Mouse (Mus musculus): ENCODE measurements around the gene Mapk12.

Gene Mapk12

DNA sequence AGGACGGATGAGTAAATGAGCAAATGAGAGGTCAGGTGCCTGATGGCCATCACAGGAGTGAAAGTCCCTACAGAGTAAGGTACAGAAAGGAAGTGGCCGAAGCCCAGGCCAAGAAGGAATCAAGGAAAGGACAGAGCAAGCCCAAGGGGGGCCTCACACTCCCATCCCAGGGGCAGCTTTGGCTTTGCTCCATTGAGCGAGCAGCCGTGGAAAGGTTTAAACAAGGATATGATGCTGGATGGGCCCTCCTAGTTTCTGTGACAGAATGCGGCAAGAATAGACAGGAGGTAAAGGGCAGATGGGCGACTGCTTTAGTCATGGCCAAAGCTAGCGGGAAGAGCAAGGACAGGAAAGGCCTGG is 2.5 kb downstream of the Mapk12 start:
- no peak for DNase-seq (ENCODE audit: inconsistent ontology term)

DNA sequence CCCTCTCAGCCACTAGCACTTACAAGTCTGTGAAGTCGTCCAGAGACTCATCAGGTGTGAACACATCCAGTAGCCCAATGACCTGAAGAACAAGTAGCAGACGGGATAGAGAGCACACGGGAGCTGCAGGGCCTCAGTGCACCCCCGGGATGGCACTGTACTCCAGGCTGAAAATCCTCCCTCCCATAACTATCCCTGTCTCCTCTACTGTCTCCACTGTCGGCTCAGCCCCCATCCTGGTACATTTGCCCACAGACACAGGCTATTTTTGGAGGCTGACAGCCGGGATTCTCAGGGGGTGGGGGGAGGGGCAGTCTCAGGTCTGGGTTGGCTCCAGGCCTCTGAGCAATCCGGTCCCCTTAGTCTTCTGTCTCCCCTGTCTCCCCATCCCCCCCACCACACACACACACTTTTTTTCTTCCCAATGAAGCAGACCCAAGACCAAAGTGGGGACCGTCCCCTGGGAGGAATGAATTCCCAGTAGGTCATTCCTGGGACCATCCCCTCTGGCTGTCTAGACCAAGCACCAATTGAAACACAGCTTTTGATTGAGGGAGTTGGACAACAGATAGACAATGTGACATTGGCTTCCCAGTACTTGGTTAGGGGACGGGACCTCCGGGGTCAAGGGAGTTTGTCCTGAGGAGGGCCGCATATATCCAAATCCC is 3.0 kb downstream of the Mapk12 start:
- no peak for DNase-seq (ENCODE audit: inconsistent ontology term)

DNA sequence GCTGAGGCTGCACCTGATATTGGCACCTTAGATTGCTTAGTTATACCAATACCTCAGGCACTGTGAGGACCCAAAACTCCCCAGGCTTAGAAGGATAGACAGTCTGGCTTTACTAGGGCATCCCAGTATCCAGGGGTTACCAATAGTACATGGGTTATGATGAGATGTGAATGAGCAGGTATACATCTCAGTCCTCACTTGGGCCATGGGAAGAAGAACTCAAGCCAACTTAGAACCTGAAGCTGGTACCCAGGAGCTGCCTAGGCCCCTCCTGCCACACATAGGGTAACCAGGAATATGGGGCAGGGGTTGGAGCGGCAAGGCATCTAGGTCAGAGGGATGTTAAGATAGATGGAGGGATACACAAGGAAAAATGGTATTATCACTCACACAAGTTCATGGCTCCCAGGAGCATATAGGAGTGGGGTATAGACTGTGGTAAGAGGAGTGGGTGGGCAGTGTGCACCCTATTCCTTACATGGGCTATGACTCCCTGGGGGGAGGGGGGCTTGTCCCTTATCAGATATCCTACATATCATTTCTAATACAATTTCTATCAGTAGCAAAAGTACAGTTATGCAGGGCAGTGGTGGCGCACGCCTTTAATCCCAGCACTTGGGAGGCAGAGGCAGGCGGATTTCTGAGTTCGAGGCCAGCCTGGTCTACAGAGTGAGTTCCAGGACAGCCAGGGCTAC is 3.9 kb downstream of the Mapk12 start:
- DNase-seq (ENCODE audit: inconsistent ontology term): no peak

DNA sequence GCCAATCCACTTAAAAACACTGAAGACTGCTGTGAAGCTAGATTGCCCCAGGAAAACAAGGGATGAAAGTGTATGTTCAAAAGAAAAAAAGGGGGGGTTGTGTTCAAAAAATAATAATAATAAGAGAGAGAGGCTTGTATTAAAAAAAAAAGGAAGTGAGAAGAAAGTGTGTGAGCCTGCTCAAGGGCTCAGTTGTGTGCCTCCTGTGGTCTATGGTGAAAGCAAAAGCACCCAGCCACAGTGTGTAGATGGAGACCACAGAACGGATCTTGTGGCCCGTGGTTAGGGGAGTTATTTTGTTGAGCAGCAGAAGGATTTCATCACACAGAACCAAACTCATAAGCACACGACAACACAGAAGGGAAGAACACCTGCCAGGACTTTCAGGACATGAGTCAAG is 9.2 kb downstream of the Mapk12 start:
- no peak for DNase-seq (ENCODE audit: inconsistent ontology term)

DNA sequence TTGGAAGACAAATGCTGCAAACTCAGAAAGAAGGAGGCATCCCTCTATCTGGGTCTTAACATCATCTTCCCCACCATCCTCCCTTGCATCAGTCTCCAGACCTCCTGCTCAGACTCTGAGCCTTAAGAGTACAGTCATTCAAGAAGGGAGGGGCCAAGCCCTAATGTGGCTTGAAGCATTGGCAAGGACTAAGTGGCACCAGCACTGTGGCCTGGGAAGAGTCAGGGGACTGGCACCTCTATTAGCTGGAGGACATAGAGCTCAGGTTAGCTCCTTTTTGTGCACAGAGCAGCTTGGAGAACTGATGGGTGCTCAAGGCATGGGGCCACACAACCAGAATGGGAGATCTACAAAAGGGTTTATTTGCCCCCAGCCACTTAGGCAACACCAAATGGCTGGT is 10.3 kb downstream of the Mapk12 start:
- DNase-seq (ENCODE audit: inconsistent ontology term): no peak

DNA sequence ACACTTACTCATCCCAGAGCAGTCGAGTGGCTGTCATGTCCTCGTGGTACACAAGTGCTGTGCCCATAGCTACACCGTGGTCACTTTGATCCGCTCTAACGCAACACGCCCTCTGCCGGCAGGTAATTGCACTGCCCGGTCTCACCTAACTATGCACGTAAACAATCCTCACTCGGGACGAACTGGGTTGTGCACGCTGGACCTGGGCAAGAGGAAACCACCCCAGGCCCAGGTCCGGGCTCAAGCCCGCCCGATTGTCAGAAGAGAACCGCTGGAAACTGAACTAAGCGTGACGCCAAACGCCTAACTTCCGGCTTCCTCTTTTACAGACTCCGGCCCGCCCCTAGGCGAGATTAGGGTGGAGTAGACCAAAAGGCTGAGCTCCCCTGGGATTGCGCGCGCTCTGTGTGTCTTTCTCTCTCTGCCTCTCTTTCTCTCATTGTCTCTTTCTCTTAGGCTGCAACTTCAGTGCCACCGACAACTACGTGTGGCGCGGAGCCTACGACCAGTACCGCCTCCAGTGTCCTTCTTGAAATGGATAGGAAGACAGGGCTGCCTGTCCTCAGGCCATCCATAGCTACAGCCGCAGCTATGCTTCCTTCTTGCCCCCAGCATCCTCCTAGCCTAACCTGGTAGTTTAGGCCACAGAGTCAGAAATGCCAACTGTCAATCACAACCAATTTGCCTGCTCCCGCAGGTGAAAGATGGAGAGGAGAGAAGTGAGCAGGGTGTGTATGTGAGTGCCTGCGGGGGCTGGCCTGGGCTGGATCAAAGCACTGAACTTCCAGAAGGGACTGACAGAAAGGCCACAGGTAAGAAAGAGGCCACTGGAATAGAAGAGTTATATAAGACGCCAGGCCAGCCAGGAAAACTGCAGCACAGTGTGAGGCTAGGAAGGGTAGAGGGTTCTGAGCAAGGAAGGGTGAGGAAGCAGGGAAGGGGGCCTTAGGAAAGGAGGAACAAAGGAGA is 11.8 kb downstream of the Mapk12 start, which contains the start of gene Hdac10:
Hdac10 (minus strand) TSS at position 319 of the 969 bp plus-strand sequence.
- DNase-seq (ENCODE audit: inconsistent ontology term): peak; percentile 79

DNA sequence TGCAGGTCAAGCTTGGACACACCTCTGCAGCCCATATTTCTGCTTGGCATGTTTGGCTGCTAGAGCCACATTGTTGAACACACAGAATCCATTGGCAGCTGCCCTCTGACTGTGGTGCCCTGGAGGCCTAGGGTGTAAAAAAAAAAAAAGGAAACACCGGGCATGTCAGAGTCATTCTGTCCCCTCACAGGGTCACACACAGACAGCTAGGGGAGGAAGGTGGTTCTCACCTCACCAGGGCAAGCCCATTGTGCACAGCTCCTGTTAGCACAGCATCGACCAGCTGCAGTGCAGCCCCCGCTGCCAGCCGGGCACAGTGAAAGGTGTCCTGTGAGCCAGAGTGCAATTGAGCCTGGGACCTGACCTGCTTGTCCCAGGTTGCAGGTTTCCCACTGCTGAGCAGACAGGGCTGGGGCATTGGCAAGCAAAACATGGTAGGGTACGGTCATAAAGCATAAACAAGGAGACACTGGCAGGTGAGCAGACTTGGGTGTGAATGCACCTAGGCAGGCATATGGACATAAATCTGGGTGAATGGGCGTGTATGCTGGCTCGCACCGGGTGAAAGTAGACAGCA is 13.1 kb downstream of the Mapk12 start:
- DNase-seq (ENCODE audit: inconsistent ontology term): no peak

DNA sequence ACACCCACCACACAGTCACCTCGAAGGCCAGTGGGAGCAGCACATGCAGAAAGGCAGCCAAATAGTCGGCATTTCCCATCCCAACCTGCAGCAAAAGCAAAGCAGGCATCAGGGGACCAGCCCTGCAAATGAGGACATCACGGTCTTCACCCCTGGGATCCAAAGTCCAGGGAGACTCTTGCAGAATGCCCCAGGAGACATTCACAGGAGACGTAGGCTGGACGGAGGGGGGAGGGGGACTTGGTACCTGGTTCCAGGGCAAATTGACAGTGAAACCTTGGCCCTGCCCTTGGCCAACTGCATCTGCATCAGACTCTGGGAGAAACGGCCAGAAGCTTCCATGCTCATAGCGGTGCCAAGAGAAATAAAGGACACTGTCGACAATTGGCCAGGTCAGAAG is 13.9 kb downstream of the Mapk12 start:
- no peak for DNase-seq (ENCODE audit: inconsistent ontology term)

DNA sequence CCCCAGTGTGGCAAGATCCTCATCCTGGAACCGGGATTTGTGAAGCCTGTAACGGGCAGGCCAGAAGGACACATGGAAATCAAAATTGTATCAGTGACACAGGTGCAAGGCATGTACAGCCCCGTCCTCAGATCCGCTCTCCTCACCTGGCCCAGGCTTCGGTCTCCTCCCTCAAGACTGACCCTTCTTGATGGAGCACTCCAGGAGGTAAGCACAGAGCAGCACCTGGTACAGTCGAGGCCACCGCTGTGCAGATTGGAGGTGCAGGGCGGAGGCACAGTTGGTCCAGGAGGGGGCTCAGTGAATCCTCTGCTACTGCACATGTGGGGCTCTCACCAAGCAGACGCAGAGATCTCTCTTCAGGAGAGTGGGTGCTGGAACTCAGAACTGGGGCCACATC is 15.2 kb downstream of the Mapk12 start:
- no peak for DNase-seq (ENCODE audit: inconsistent ontology term)

DNA sequence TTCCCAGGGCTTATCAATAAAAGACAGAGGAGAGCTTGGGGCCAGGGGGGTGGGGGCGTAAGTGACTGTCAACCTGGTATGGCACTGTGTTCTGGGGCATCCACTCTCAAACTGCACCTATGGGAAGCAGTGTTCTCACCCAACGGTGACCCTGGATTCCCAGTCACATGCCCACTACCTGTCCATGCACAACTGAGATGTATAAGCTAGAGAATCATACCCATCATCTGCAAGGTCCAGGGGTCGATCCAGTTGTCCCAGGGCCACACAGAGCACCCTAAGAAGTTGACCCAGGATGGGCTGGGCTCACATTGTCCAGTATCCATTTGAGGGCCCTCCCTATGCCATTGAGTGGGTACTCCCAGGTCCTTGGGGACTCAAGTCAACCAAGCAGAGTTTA is 16.2 kb downstream of the Mapk12 start:
- DNase-seq (ENCODE audit: inconsistent ontology term): no peak

DNA sequence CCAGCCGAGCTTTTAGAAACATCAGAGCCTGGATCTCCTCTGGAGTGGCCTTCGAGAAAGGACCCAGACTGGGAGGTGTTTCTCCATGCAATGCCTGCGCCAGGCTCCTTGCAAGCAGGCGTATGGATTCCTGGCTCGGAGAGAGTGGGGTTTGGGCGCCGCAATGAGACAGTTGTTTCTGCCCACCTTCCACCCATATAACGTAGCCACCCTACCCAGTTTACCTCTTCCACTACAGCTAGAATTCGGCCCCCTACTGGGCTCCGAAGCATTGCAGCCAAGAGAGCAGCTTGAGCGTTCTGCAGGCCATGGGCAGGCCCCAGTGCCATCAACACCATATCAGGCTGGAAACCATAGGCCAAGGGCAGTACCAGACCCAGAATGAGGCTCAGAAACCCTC is 16.9 kb downstream of the Mapk12 start:
- no peak for DNase-seq (ENCODE audit: inconsistent ontology term)

DNA sequence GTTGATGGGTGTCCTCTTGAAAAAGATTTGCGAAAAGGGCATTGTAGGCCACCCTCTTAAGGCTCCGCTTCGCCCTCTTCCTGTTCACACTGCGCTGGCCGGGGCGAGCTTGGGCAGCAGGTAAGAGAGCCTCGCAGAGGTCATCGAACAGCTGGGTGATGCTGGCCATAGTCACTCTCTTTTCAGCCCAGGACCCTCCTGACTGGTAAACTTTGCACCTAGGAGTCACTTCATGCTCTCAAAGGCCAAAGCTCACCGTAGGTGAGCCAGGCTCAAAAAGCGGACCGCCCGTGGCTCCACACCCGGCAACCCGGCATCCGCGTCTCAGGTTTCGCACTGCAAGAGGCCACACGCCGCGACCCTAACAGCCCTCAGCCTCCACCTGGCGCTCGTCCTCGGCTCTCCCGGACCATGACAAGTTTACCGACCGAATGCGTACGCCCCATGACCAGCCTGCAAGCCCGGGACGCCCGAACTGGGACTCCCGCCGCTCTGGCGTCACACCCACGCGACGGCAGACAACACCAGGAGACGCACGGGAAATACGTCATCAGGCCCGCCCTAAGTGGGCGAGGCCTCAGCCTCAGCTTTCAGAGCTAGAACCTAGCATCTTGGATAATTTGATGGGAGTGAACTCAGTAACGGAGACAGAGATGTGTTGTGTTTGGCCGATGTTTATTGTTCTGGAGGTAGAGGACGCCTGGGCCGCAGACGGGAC is 17.7 kb downstream of the Mapk12 start, which contains the start of gene Tubgcp6:
Tubgcp6 (minus strand) TSS at position 464 of the 718 bp plus-strand sequence.
- peak; percentile 91 for DNase-seq (ENCODE audit: inconsistent ontology term)

DNA sequence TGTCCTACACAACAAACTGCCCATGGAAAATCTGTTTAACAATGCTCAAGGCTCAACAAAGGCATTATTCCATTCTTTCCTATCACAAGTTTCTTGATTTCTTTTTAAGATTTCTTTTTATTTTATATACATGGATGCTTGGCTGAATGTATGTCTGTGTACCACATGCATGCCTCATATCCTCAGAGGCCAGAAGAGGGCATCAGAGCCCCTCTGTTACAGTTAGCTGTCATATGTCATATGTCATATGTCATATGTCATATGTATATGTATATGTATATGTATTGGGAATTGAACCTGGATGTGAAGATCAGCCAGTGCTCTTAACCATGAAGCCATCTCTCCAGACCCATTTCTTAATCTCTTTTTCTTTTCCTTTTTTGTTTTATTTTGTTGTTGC is 22.5 kb downstream of the Mapk12 start:
- DNase-seq (ENCODE audit: inconsistent ontology term): no peak

DNA sequence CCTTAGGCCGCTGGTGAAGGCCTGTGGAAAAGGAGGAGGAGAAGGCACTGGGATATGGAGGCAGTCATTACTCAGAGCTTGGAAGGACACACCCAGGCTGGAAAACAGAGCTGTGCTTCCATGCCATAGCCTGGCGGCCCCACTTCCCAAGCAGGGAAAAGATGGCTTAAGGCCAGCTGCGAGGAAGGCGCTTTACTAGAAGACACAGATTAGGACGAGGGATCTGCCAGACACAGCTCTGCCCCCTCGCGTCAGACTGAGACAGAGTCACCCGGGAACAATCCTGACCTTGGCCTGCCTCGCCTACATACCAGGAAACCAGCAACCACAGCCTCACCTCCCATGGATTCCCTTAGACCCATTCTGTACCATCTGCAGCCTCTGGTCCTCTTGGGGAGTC is 30.4 kb downstream of the Mapk12 start:
- no peak for DNase-seq (ENCODE audit: inconsistent ontology term)

DNA sequence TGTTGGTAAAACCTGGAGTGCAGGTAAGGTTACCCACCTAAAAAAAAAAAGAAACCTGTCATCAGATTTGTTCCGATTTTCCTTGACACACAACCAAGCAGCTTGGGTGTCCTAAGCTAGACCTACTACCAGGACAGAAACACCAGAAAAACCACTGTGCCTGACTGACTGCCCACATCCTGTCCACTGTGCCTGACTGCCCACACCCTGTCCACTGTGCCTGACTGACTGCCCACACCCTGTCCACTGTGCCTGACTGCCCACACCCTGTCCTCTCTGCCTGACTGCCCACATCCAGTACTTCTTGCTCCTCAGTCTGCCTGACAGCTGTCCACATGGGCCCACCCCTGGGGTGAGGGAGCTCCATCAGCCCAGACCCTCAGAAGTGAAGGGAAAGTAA is 33.5 kb downstream of the Mapk12 start:
- no peak for DNase-seq (ENCODE audit: inconsistent ontology term)

DNA sequence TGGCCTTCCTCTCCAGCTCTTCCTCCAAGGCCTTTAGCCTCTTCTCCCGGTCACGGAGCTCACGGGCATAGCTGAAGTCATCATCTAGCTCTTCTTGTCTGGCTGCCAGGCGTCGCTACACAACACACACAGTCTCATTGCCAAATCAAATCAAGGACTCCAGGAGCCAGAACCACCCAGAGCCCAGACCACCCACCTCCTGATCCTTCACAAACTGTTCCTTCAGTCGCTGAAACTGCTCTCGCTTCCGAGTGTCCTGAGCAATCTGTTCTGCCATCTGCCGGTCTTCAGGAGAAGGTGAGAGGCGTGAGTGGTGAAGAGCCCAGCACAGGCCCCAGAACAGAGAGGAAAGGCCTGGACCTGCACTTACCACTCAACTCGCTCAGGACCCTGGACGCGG is 34.4 kb downstream of the Mapk12 start:
- DNase-seq (ENCODE audit: inconsistent ontology term): no peak

DNA sequence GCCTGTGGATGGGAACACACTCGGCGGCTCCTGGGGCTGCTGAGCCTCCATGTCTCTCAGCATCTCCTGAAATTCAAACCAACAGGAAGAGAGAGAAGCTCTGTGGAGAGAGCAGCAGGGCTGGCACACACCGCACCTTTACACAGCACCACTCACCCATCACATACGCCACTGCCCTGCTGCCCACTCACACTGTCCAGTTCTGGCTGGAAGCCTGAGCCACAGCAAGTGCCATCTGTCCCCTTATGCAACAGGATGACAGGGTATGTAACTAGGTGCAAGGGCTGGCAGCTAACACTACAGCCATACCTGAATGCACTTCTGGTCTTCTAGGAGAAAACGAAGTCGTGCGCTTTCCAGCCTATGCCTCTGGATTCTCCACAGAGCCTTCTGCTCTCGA is 36.1 kb downstream of the Mapk12 start:
- no peak for DNase-seq (ENCODE audit: inconsistent ontology term)

DNA sequence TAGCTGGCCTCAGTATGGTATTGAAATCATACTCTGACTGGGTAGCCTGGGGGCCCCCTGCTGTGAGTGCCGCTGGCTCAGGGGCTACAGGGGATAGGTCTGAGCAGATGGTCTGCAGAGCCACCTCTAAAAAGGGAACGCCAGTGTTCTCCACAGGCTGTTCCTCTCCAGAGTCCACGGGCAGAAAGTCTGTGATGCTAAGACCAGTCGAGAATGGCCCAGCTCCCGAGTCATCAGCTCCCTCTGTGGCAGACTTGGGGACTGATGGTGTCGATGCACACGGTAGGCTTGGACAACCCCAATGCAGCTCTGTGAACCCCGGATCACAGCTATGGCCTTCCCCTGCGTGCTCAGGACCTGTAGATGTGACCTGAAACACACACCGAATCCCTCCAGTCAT is 36.6 kb downstream of the Mapk12 start:
- no peak for DNase-seq (ENCODE audit: inconsistent ontology term)

DNA sequence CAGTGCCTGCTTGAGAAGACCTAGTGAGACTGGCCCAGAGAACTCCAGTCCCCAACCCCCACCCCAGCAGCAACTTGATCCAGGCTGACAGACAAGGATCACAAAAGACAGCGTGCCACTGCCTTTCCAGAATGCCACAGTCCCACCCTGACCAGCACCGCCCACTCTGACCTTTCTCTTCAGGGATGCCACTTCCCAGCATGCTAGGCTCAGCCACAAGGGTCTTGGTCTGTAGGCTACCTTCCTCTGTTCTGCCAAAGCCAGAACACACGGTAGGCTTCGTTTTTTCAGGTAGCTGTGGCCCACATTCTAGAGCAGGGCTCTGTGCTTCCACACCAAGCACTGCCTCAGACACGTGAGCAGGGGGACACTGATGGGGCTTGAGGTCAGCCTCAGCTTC is 37.9 kb downstream of the Mapk12 start:
- no peak for DNase-seq (ENCODE audit: inconsistent ontology term)

DNA sequence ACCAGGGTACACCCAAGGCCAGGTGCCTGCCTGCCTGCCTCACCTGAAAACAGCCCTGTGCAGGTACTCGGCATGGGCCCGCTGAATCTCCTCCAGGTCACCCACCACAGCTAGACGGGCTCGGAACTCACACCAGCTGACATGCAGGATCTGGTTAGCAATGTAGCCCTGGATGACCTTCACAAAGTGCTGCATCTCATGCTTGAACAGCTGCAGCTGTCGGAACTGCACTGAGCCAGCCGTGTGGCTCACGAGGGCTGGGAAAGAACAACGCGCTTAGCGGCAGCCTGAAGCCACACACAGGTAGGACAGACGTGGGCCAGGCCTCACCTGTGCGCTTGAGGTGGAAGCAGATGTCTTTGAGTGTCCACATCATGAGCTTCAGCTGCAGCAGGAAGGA is 39.7 kb downstream of the Mapk12 start:
- no peak for DNase-seq (ENCODE audit: inconsistent ontology term)

DNA sequence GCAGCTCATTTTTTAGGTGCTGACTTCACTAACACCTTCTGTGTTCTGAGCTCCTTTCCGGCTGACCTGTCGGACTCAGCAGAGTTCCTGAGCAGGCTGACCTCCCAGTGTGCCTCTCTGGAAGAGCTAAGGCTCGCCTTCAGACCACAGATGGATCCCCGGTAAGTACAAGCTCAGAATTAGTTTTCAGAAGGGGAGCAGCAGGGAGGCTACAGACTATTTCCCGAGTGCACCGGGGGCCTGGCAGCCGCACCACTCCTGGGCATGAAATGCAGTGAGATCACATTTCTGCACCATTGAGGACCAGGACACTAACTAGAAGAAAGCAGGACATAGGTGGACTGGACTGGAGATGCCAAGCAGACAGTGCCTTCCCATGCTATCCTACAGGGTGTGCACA is 41.9 kb downstream of the Mapk12 start:
- DNase-seq (ENCODE audit: inconsistent ontology term): no peak
